ENCODE assay signal across 12 mouse cellular contexts in genomic region chr3:66570342-66570741, GRCm38 (mm10).
DNase-seq lines count a peak whose midpoint lies in the region; ATAC-seq lines count a peak whose summit lies in the region.
"Had no signal": no experiment of that assay in that cellular context is flagged by ENCODE, and none has a peak within 500 bp of the region (broad histone marks: within the 10 kb centered on the region; RNA-seq: fewer than 3 reads in every experiment).

No protein-coding gene starts in this region.

- DNase-seq in cerebellum, postnatal 10 days: peak; percentile 5 to 11
- peak; percentile 7 for DNase-seq in liver
- DNase-seq in R1 (ENCODE audit: low read depth, low spot score): peak; percentile 43
- DNase-seq in cerebellum, adult 8-10 months: no peak
- no peak for DNase-seq in adrenal gland, adult 2 months
- DNase-seq: heart, adult 18-20 months had no signal

- H3K9me3 ChIP-seq in liver, embryonic 12.5 days (replicated peaks): no peaks in the 10 kb centered on the region
- H3K9me3 ChIP-seq: hindbrain, embryonic 13.5 days; limb, embryonic 15.5 days; midbrain, embryonic 15.5 days had no signal

- no peaks in the 10 kb centered on the region for H3K27me3 ChIP-seq in liver, embryonic 12.5 days (replicated peaks)
- H3K27me3 ChIP-seq: hindbrain, embryonic 13.5 days; limb, embryonic 15.5 days; midbrain, embryonic 15.5 days had no signal

- no peak overlapping the region for H3K27ac ChIP-seq in liver, embryonic 12.5 days
- H3K27ac ChIP-seq: hindbrain, embryonic 13.5 days; limb, embryonic 15.5 days; midbrain, embryonic 15.5 days had no signal

- no peak overlapping the region for H3K4me3 ChIP-seq in liver, embryonic 12.5 days
- H3K4me3 ChIP-seq: hindbrain, embryonic 13.5 days; limb, embryonic 15.5 days; midbrain, embryonic 15.5 days had no signal

- no peaks in the 10 kb centered on the region for H3K36me3 ChIP-seq in liver, embryonic 12.5 days
- H3K36me3 ChIP-seq: hindbrain, embryonic 13.5 days; limb, embryonic 15.5 days; midbrain, embryonic 15.5 days had no signal

- no peak for ATAC-seq in cerebellum, adult (ENCODE audit: insufficient number of reproducible peaks, low FRiP score, low TSS enrichment)
- no peak for ATAC-seq in liver, embryonic 12.5 days
- peak; percentile 90 for ATAC-seq in megakaryocyte-erythroid progenitor cell, adult 5-6 weeks (replicated peaks; ENCODE audit: low FRiP score, low TSS enrichment, poor library complexity, severe bottlenecking)
- ATAC-seq: midbrain, embryonic 15.5 days had no signal

- H3K4me2 ChIP-seq in liver, embryonic 12.5 days: no peak overlapping the region
- H3K4me2 ChIP-seq: hindbrain, embryonic 13.5 days; limb, embryonic 15.5 days; midbrain, embryonic 15.5 days had no signal

- no peaks in the 10 kb centered on the region for H3K4me1 ChIP-seq in liver, embryonic 12.5 days
- H3K4me1 ChIP-seq: hindbrain, embryonic 13.5 days; midbrain, embryonic 15.5 days had no signal

- 61% methylated on average over 5 of the region's 5 CpGs for WGBS in liver, embryonic 12.5 days (ENCODE audit: insufficient replicate concordance)

- no peak overlapping the region for H3K9ac ChIP-seq in liver, embryonic 12.5 days
- H3K9ac ChIP-seq: hindbrain, embryonic 13.5 days; limb, embryonic 15.5 days; midbrain, embryonic 15.5 days had no signal

Comparison
In these comparisons a context has a peak if more than half of its experiments do, and no peak if none do; other contexts are left out.
1. DNase-seq: peak in cerebellum, postnatal 10 days (2 of 2), liver (single experiment) and R1 (single experiment); none in cerebellum, adult 8-10 months (single experiment) and adrenal gland, adult 2 months (single experiment).